Mouse (Mus musculus) MEL (cell line): Measurements from ENCODE around the gene Rae1. TPM values are rescaled to one million over a fixed set of nuclear protein-coding genes. Genes with fewer than 3 reads are reported as not detected.

Experiments used
- DNase-seq: peaks from one replicate; pipeline ENCODE4 v3.0.0; 2011; ENCODE audit warnings: low read depth, low spot score
- H3K27ac ChIP-seq: 2 replicates; pipeline ENCODE4 v1.5.1; 2012; ENCODE audit warnings: low read depth, mild to moderate bottlenecking, control low read depth, low read length, moderate library complexity; ENCODE audit not compliant: control insufficient read depth
- H3K27me3 ChIP-seq, 2 experiments: fragments of 150-350 bp in 1 of 2; sonication (generic) in 1 of 2; 2 replicates each; pipeline ENCODE4 v1.6.1; 2012; ENCODE audit warnings: low read length in 2 of 2, mild to moderate bottlenecking in 2 of 2, improper control_type of control experiment in 1 of 2, moderate library complexity in 1 of 2; ENCODE audit not compliant: insufficient read depth in 2 of 2, control insufficient read depth in 1 of 2
- H3K36me3 ChIP-seq, 2 experiments: 2 replicates each; pipeline ENCODE4 v1.6.1; 2012 to 2014; ENCODE audit warnings: low read length in 2 of 2, improper control_type of control experiment in 1 of 2, inconsistent platforms in 1 of 2, mild to moderate bottlenecking in 1 of 2; ENCODE audit not compliant: insufficient read depth in 2 of 2, control insufficient read depth in 1 of 2
- H3K4me1 ChIP-seq, 2 experiments: fragments of 150-350 bp in 1 of 2; sonication (generic) in 1 of 2; 2 replicates each; pipeline ENCODE4 v1.6.1; 2012; ENCODE audit warnings: low read length in 2 of 2, improper control_type of control experiment in 1 of 2, mild to moderate bottlenecking in 1 of 2; ENCODE audit not compliant: insufficient read depth in 2 of 2, control insufficient read depth in 1 of 2
- H3K4me3 ChIP-seq, 2 experiments: fragments of 150-350 bp in 1 of 2; sonication (generic) in 1 of 2; 2 replicates each; pipeline ENCODE4 v1.5.1; 2012; ENCODE audit warnings: low read depth in 2 of 2, low read length in 2 of 2, mild to moderate bottlenecking in 2 of 2, moderate library complexity in 2 of 2, control low read depth in 1 of 2, improper control_type of control experiment in 1 of 2; ENCODE audit not compliant: control insufficient read depth in 1 of 2, insufficient read depth in 1 of 2
- H3K79me2 ChIP-seq: 2 replicates; pipeline ENCODE4 v1.6.1; 2012; ENCODE audit warnings: mild to moderate bottlenecking, low read length, moderate library complexity; ENCODE audit not compliant: control insufficient read depth, poor library complexity, insufficient read depth
- H3K9ac ChIP-seq: 2 replicates; pipeline ENCODE4 v1.6.1; 2012; ENCODE audit warnings: low read depth, mild to moderate bottlenecking, control low read depth, low read length, moderate library complexity; ENCODE audit not compliant: control insufficient read depth, poor library complexity, severe bottlenecking
- H3K9me3 ChIP-seq: fragments of 150-350 bp; sonication (generic); replicated peaks from 2 replicates; pipeline ENCODE4 v1.6.1; 2012; ENCODE audit warnings: mild to moderate bottlenecking, low read length, improper control_type of control experiment, moderate library complexity; ENCODE audit not compliant: insufficient read depth
- CHD1 ChIP-seq: IDR thresholded peaks from 2 replicates; pipeline ENCODE4 v1.6.1; 2012; ENCODE audit warnings: low read depth, mild to moderate bottlenecking, inconsistent platforms, low read length, improper control_type of control experiment
- E2F4 ChIP-seq: IDR thresholded peaks from 2 replicates; pipeline ENCODE4 v1.6.1; 2011; ENCODE audit warnings: low read depth, low read length, improper control_type of control experiment, borderline replicate concordance
- ELF1 ChIP-seq: IDR thresholded peaks from 2 replicates; pipeline ENCODE4 v1.6.1; 2014; ENCODE audit warnings: low read depth, mild to moderate bottlenecking, inconsistent platforms, low read length, improper control_type of control experiment, moderate library complexity
- ETS1 ChIP-seq: IDR thresholded peaks from 2 replicates; pipeline ENCODE4 v1.6.1; 2012; ENCODE audit warnings: low read depth, mild to moderate bottlenecking, inconsistent platforms, low read length, improper control_type of control experiment, moderate library complexity
- GABPA ChIP-seq: IDR thresholded peaks from 2 replicates; pipeline ENCODE4 v1.6.1; 2012; ENCODE audit warnings: low read depth, mild to moderate bottlenecking, inconsistent platforms, low read length, improper control_type of control experiment, moderate library complexity
- GATA1 ChIP-seq: IDR thresholded peaks from 2 replicates; pipeline ENCODE4 v1.6.1; 2011; ENCODE audit warnings: low read depth, low read length, improper control_type of control experiment
- MYC ChIP-seq: IDR thresholded peaks from 2 replicates; pipeline ENCODE4 v1.6.1; 2011; ENCODE audit warnings: low read depth, mild to moderate bottlenecking, low read length, improper control_type of control experiment, moderate library complexity
- NELFE ChIP-seq: IDR thresholded peaks from 2 replicates; pipeline ENCODE4 v1.6.1; 2011; ENCODE audit warnings: low read depth, low read length, improper control_type of control experiment
- POLR2A ChIP-seq, 2 experiments: IDR thresholded peaks; 2 replicates each; pipeline ENCODE4 v1.6.1; 2011 to 2012; ENCODE audit warnings: low read length in 2 of 2, mild to moderate bottlenecking in 2 of 2, control low read depth in 1 of 2, improper control_type of control experiment in 1 of 2, low read depth in 1 of 2, moderate library complexity in 1 of 2; ENCODE audit not compliant: control insufficient read depth in 1 of 2, insufficient read depth in 1 of 2, poor library complexity in 1 of 2
- POLR2AphosphoS5 ChIP-seq: IDR thresholded peaks from 2 replicates; pipeline ENCODE4 v1.6.1; 2012; ENCODE audit warnings: low read depth, borderline replicate concordance, mild to moderate bottlenecking, inconsistent platforms, low read length, moderate library complexity, mixed read lengths
- RAD21 ChIP-seq: IDR thresholded peaks from 2 replicates; pipeline ENCODE4 v1.6.1; 2011; ENCODE audit warnings: mild to moderate bottlenecking, low read depth, low read length, improper control_type of control experiment
- RCOR1 ChIP-seq: IDR thresholded peaks from 2 replicates; pipeline ENCODE4 v1.6.1; 2012; ENCODE audit warnings: low read depth, mild to moderate bottlenecking, inconsistent platforms, low read length, improper control_type of control experiment
- UBTF ChIP-seq: IDR thresholded peaks from 2 replicates; pipeline ENCODE4 v1.6.1; 2012; ENCODE audit warnings: low read depth, mild to moderate bottlenecking, inconsistent platforms, low read length, improper control_type of control experiment, moderate library complexity, borderline replicate concordance; ENCODE audit not compliant: insufficient read depth
- USF1 ChIP-seq: IDR thresholded peaks from 2 replicates; pipeline ENCODE4 v1.6.1; 2014; ENCODE audit warnings: low read depth, mild to moderate bottlenecking, inconsistent platforms, low read length, improper control_type of control experiment, moderate library complexity
- USF2 ChIP-seq, 2 experiments: IDR thresholded peaks; 2 replicates each; pipeline ENCODE4 v1.6.1; 2011 to 2012; ENCODE audit warnings: improper control_type of control experiment in 2 of 2, low read length in 2 of 2, borderline replicate concordance in 1 of 2, inconsistent platforms in 1 of 2, low read depth in 1 of 2, mild to moderate bottlenecking in 1 of 2; ENCODE audit not compliant: insufficient read depth in 1 of 2
- ZC3H11A ChIP-seq: IDR thresholded peaks from 2 replicates; pipeline ENCODE4 v1.6.1; 2012; ENCODE audit warnings: low read depth, mild to moderate bottlenecking, inconsistent platforms, low read length, improper control_type of control experiment
- ZKSCAN1 ChIP-seq: IDR thresholded peaks from 2 replicates; pipeline ENCODE4 v1.6.1; 2012; ENCODE audit warnings: low read depth, mild to moderate bottlenecking, inconsistent platforms, low read length, improper control_type of control experiment, moderate library complexity
- ZNF384 ChIP-seq: IDR thresholded peaks from 2 replicates; pipeline ENCODE4 v1.6.1; 2012; ENCODE audit warnings: low read depth, mild to moderate bottlenecking, inconsistent platforms, low read length, improper control_type of control experiment
- polyA plus RNA-seq, 2 experiments: library from polyadenylated mRNA; stranded (reverse) in 1 of 2; unstranded in 1 of 2; fragments of >175 nt in 1 of 2; fragments of >200 nt in 1 of 2; gene quantifications; 2 replicates each; pipeline versions ENCODE4 v1.2.1 to v1.2.4; 2012; ENCODE audit warnings: low replicate concordance in 2 of 2, low read depth in 1 of 2; ENCODE audit not compliant: insufficient read length in 2 of 2, insufficient read depth in 1 of 2, missing spikeins in 1 of 2
- total RNA-seq: library from RNA; depleted of rRNA; stranded (reverse); fragments of 300-350 nt; gene quantifications from 2 replicates; pipeline ENCODE4 v1.2.3, GENCODE M21; 2012

The Rae1 gene
- total and polyA plus RNA-seq, 3 experiments, result 156 to 172 TPM; not detected in 1

- no peak for DNase-seq
- peaks cover 7 to 30% of the 10 kb centered on the region in 2 experiments; a peak in 3 of 4 replicates for H3K36me3 ChIP-seq
- peak overlapping the region; percentile 17; the same call in 1 of the 2 replicates for H3K9ac ChIP-seq
- no peaks in the 10 kb centered on the region for H3K9me3 ChIP-seq
- H3K4me1 ChIP-seq, result peaks cover 3 to 43% of the 10 kb centered on the region in 2 experiments; a peak in 3 of 4 replicates
- TF ChIP-seq NELFE, result no peak
- no peak for TF ChIP-seq GATA1
- no peak for TF ChIP-seq CHD1
- TF ChIP-seq ETS1, result no peak
- no peak for TF ChIP-seq ELF1
- TF ChIP-seq ZKSCAN1, result no peak
- peaks cover 58% of the 10 kb centered on the region for H3K79me2 ChIP-seq
- no peaks in the 10 kb centered on the region for H3K27me3 ChIP-seq
- H3K27ac ChIP-seq, result no peak overlapping the region
- no peak overlapping the region for H3K4me3 ChIP-seq
Measured at GRCm38 (mm10) chr2:173024392-173024791, 24.5 kb downstream of the Rae1 start.

- no peak for DNase-seq
- peaks cover 7 to 30% of the 10 kb centered on the region in 2 experiments; a peak in 3 of 4 replicates for H3K36me3 ChIP-seq
- H3K9ac ChIP-seq, result no peak overlapping the region
- TF ChIP-seq E2F4 (no peak), ETS1 (no peak), USF1 (no peak), ZC3H11A (no peak), ZKSCAN1 (no peak), CHD1 (no peak), ELF1 (no peak), RCOR1 (no peak), GATA1 (no peak), RAD21 (no peak), USF2 (IDR thresholded peaks at IDR 0.05; ENCODE audit: borderline replicate concordance in 1 of 2, insufficient read depth in 1 of 2, low read depth in 1 of 2, low read length in 2 of 2) (no peak), ZNF384 (no peak)
- TF ChIP-seq, all 39 proteins: peak for 0
- H3K79me2 ChIP-seq, result peaks cover 58% of the 10 kb centered on the region
- H3K27me3 ChIP-seq, result no peaks in the 10 kb centered on the region
- peaks cover 3 to 41% of the 10 kb centered on the region in 2 experiments; a peak in 3 of 4 replicates for H3K4me1 ChIP-seq
- H3K4me3 ChIP-seq, result no peak overlapping the region
- no peak overlapping the region for H3K27ac ChIP-seq
- no peaks in the 10 kb centered on the region for H3K9me3 ChIP-seq
Measured at GRCm38 (mm10) chr2:173024938-173025337, 25.0 kb downstream of the Rae1 start.

GRCm38 (mm10) chr2:173026286-173026685 is 26.4 kb downstream of the Rae1 start:
- Histone ChIP-seq H3K4me1 (peaks cover 3 to 38% of the 10 kb centered on the region in 2 experiments; a peak in 3 of 4 replicates), H3K4me3 (no peak overlapping the region), H3K27me3 (no peaks in the 10 kb centered on the region), H3K27ac (no peak overlapping the region), H3K36me3 (peaks cover 7 to 24% of the 10 kb centered on the region in 2 experiments; a peak in 3 of 4 replicates), H3K9me3 (no peaks in the 10 kb centered on the region), H3K79me2 (peaks cover 58% of the 10 kb centered on the region), H3K9ac (no peak overlapping the region)
- no peak for DNase-seq
- TF ChIP-seq UBTF (no peak), ELF1 (no peak), GABPA (no peak), POLR2A (IDR thresholded peaks at IDR 0.05; ENCODE audit: control insufficient read depth in 1 of 2, insufficient read depth in 1 of 2, low read depth in 1 of 2, low read length in 2 of 2, poor library complexity in 1 of 2) (0 out of 4 replicates have a peak, but pooled peaks of 1 of the 2 experiments have one; percentile 14), MYC (no peak), POLR2AphosphoS5 (peak; percentile 37; the same call in 1 of the 2 replicates)
